Mouse (Mus musculus): ENCODE data around the gene Ctps2. TPM values are rescaled to one million over a fixed set of nuclear protein-coding genes. Genes with fewer than 3 reads are reported as not detected.
A peak's percentile ranks its signal among the peaks of the same experiment; 100 is the strongest.

The Ctps2 gene
- polyA plus RNA-seq, 1 experiment from 2014 or later = 83.8 TPM

DNA sequence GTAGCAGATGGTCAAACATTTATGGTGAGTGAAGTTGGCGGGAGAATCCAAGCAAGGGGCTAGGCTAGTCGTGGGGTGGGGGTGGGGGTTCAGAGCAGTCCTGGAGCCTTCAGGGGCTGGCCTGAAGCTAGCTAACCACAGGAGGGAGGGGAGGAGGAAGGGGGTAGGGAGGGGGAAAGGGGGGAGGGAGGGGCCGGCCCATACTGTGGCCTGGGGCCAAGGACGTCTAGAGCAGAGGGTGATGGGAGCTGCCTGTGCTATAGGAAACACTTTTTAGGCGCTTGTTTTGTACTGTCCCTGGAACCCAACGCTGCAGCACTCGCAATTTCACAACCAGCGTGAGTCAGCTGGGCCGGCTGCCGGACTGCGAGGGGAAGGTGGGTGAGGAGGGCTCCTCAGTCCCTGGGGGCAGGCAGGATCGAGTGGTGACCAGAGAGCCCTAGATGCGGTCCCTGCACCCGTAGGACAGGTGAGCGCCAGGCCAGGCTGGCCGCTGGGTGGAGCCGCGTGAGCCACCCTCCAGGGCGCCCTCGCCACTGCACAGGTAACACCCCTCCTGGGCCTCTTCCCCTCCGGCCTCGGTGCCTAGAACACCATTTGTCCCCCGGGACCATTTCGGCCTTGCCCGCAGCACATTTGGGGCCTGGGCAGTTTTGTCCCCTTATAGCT lies 467 bp downstream of the Ctps2 start:
- Histone ChIP-seq H3K27me3 (ENCODE audit: insufficient read depth, low read length) (no peaks in the 10 kb centered on the region), H3K36me3 (ENCODE audit: insufficient read depth, low read length) (no peaks in the 10 kb centered on the region), H3K4me1 (replicated peaks; ENCODE audit: insufficient read depth, low read length) (no peaks in the 10 kb centered on the region), H3K27ac (peak overlapping the region; percentile 81), H3K4me2 (ENCODE audit: low read length) (peak overlapping the region; percentile 62), H3K9ac (ENCODE audit: low read depth, low read length) (peak overlapping the region; percentile 69), H3K4me3 (replicated peaks; ENCODE audit: low read depth, low read length) (peak overlapping the region; percentile 59), H3K9me3 (replicated peaks; ENCODE audit: low read length) (no peaks in the 10 kb centered on the region)
- no peak for TF ChIP-seq CTCF (IDR thresholded peaks at IDR 0.05; ENCODE audit: low read depth)
- 29% methylated on average over 23 of the region's 25 CpGs for WGBS
- DNase-seq (ENCODE audit: low spot score) = peak; percentile 72
- peak; percentile 88 for ATAC-seq (replicated peaks; ENCODE audit: low FRiP score, low read depth)

DNA sequence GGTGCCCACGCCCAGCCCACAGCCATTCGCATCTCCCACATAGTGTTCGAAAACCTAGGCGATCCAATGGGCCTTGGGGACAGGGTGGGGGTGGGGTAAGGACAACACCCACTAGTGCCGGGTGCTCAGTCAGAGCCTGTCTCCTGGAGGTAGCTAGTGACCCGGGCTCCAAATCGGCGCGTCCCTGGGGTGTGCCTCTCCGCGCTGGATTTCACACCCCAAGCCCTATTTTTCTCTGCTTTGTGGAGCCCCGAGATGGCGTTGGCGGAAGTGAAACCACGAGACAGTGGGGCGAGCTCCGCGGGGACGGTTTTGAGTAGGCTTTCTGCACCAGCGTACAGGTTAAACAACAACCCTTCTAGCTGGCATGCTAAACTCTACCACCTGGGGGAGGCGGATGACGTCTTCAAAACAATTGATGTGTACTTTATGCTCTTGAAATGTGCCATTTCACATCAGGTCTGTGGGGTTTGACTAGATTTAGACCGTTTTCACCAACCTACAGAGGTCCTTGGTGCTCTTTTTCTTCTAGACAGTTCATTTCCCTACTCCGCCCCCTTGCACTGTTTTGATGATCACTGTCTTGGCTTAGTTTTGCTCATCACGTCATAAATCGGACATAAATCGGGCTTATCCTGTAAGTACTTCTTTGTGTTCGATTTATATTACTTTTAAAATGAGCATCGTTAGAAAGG lies 1.1 kb downstream of the Ctps2 start:
- H3K36me3 ChIP-seq (ENCODE audit: insufficient read depth, low read length) = no peaks in the 10 kb centered on the region
- H3K4me3 ChIP-seq (replicated peaks; ENCODE audit: low read depth, low read length) = peak overlapping the region; percentile 59
- no peaks in the 10 kb centered on the region for H3K4me1 ChIP-seq (replicated peaks; ENCODE audit: insufficient read depth, low read length)
- H3K27me3 ChIP-seq (ENCODE audit: insufficient read depth, low read length) = no peaks in the 10 kb centered on the region
- 29% methylated on average over 29 of the region's 29 CpGs for WGBS
- H3K27ac ChIP-seq = peak overlapping the region; percentile 81
- ATAC-seq (replicated peaks; ENCODE audit: low FRiP score, low read depth) (peak; percentile 81), DNase-seq (ENCODE audit: low spot score) (peak; percentile 37)
- H3K9me3 ChIP-seq (replicated peaks; ENCODE audit: low read length) = no peaks in the 10 kb centered on the region
- peak overlapping the region; percentile 69 for H3K9ac ChIP-seq (ENCODE audit: low read depth, low read length)
- TF ChIP-seq CTCF (IDR thresholded peaks at IDR 0.05; ENCODE audit: low read depth) = 0 out of 2 replicates have a peak, but pooled peaks have one; percentile 3
- H3K4me2 ChIP-seq (ENCODE audit: low read length) = peak overlapping the region; percentile 62

DNA sequence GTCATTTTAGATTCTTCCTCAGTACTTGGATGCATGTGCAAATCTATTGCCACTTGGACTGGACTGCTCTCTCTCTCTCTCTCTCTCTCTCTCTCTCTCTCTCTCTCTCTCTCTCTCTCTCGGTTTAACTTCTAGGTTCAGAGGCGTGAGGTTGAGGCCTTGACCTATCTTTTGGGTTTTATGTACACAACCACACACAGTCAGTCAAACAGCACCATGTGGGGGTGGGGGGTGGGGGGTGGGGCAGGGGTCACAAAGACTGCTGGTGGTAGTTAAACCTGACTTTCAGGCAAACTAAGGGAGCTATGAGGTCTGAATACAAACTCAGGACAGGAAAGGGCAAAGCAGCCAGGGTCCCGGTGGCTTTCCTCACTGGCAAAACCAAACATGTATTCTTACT lies 6.5 kb downstream of the Ctps2 start:
- Histone ChIP-seq H3K9me3 (replicated peaks; ENCODE audit: low read length) (no peaks in the 10 kb centered on the region), H3K4me2 (ENCODE audit: low read length) (no peak overlapping the region), H3K4me1 (replicated peaks; ENCODE audit: insufficient read depth, low read length) (no peaks in the 10 kb centered on the region), H3K9ac (ENCODE audit: low read depth, low read length) (no peak overlapping the region), H3K27ac (no peak overlapping the region), H3K36me3 (ENCODE audit: insufficient read depth, low read length) (no peaks in the 10 kb centered on the region), H3K27me3 (ENCODE audit: insufficient read depth, low read length) (no peaks in the 10 kb centered on the region), H3K4me3 (replicated peaks; ENCODE audit: low read depth, low read length) (no peak overlapping the region)
- ATAC-seq (replicated peaks; ENCODE audit: low FRiP score, low read depth) = no peak
- no peak for DNase-seq (ENCODE audit: low spot score)
- 84% methylated on average over 3 of the region's 3 CpGs for whole genome bisulfite sequencing
- no peak for TF ChIP-seq CTCF (IDR thresholded peaks at IDR 0.05; ENCODE audit: low read depth)

DNA sequence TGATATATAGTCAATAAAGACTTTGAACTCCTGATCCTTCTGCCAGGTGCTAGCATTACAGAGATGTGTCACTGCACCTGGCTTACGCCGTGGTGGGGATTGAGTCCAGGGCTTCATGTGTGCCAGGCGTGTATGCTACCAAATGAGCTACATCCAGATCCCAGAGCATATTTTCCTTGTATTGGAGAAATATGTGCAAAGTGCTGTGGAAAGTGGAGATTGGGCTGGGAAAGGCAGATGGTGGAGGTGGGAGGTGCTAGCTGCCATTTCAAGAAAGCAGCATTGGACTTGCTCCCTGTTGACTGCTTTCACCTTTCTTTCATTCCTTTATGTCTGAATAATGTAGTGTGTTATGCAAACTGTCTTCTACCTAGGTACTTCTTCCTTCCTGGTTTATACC lies 12.6 kb downstream of the Ctps2 start:
- Histone ChIP-seq H3K27me3 (ENCODE audit: insufficient read depth, low read length) (no peaks in the 10 kb centered on the region), H3K9me3 (replicated peaks; ENCODE audit: low read length) (no peaks in the 10 kb centered on the region), H3K4me2 (ENCODE audit: low read length) (no peak overlapping the region), H3K36me3 (ENCODE audit: insufficient read depth, low read length) (no peaks in the 10 kb centered on the region), H3K9ac (ENCODE audit: low read depth, low read length) (no peak overlapping the region), H3K4me3 (replicated peaks; ENCODE audit: low read depth, low read length) (no peak overlapping the region), H3K27ac (no peak overlapping the region), H3K4me1 (replicated peaks; ENCODE audit: insufficient read depth, low read length) (no peaks in the 10 kb centered on the region)
- WGBS = 96% methylated on average over 3 of the region's 3 CpGs
- DNase-seq (ENCODE audit: low spot score) = no peak
- no peak for TF ChIP-seq CTCF (IDR thresholded peaks at IDR 0.05; ENCODE audit: low read depth)
- ATAC-seq (replicated peaks; ENCODE audit: low FRiP score, low read depth) = no peak

DNA sequence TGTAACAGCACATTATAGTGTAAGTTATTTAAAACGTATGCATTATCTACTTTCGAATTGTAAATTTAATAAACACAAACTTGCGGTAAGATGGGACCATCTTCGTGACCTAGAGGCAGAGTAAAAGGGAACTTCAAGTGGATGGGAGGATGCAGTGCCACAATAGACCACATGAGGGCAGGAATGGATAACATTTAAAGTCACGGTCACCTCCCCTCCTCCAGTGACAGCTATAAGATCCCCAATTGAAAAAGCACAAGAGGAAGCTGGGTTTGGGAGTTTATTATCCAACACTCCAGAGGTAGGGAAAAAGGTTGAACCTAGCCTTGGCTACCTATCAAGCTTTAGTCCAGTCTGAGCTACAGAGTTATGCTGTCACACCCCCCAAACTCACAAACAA lies 14.7 kb downstream of the Ctps2 start:
- ATAC-seq (replicated peaks; ENCODE audit: low FRiP score, low read depth) (no peak), DNase-seq (ENCODE audit: low spot score) (peak; percentile 63)
- Histone ChIP-seq H3K36me3 (ENCODE audit: insufficient read depth, low read length) (no peaks in the 10 kb centered on the region), H3K9me3 (replicated peaks; ENCODE audit: low read length) (no peaks in the 10 kb centered on the region), H3K4me3 (replicated peaks; ENCODE audit: low read depth, low read length) (no peak overlapping the region), H3K9ac (ENCODE audit: low read depth, low read length) (no peak overlapping the region), H3K4me1 (replicated peaks; ENCODE audit: insufficient read depth, low read length) (no peaks in the 10 kb centered on the region), H3K4me2 (ENCODE audit: low read length) (no peak overlapping the region), H3K27ac (no peak overlapping the region), H3K27me3 (ENCODE audit: insufficient read depth, low read length) (no peaks in the 10 kb centered on the region)
- peak; percentile 77 for TF ChIP-seq CTCF (IDR thresholded peaks at IDR 0.05; ENCODE audit: low read depth)
- WGBS = 33% methylated on average over 5 of the region's 5 CpGs

DNA sequence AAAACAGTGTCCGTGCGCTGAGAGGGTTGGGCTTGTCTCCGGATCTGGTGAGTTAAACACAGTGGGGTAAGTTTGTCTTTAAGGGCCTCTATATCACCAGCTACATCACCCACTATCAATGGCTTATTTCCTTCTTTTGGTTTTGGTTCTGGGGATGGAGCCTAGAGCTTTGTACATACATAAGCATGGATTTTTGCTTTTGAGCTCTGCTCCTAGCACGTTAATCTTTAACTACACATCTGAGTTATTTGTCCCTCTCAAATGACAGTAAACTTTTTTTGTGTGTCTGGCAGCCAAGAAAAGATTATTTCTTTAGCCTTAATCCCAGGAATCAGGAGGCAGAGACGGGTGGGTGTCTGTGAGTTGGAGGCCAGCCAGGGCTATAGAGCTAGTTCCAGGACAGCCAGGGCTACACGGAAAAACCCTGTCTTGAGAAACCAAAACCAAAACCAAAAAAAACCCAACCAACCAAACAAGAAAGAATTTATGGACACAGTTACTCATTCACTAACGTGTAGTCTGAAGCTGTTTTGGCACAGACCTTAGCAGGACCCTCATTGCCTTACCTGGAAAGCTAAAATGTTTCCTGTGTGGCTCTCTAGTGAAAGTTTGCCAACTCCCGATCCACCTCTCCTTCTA lies 20.6 kb downstream of the Ctps2 start:
- Histone ChIP-seq H3K9ac (ENCODE audit: low read depth, low read length) (no peak overlapping the region), H3K9me3 (replicated peaks; ENCODE audit: low read length) (no peaks in the 10 kb centered on the region), H3K27ac (no peak overlapping the region), H3K27me3 (ENCODE audit: insufficient read depth, low read length) (no peaks in the 10 kb centered on the region), H3K4me1 (replicated peaks; ENCODE audit: insufficient read depth, low read length) (no peaks in the 10 kb centered on the region), H3K36me3 (ENCODE audit: insufficient read depth, low read length) (no peaks in the 10 kb centered on the region), H3K4me3 (replicated peaks; ENCODE audit: low read depth, low read length) (no peak overlapping the region), H3K4me2 (ENCODE audit: low read length) (no peak overlapping the region)
- DNase-seq (ENCODE audit: low spot score) (no peak), ATAC-seq (replicated peaks; ENCODE audit: low FRiP score, low read depth) (no peak)
- TF ChIP-seq CTCF (IDR thresholded peaks at IDR 0.05; ENCODE audit: low read depth) = no peak
- WGBS = 70% methylated on average over 8 of the region's 8 CpGs

Measured in kidney, postnatal 0 days (tissue).